Mouse (Mus musculus) hindlimb bud, embryonic 11.5 days (tissue): ENCODE results near the gene Crk.
A peak's percentile ranks its signal among the peaks of the same experiment; 100 is the strongest.
"Not testable (repeated sequence)": the region's sequence is repeated elsewhere in the genome, so short reads cannot be mapped to it uniquely, and the experiment has no call there.

Experiments
- DNase-seq: peaks from one replicate; pipeline ENCODE4 v3.0.0-alpha.2; 2012; ENCODE audit warnings: low read depth, low spot score; ENCODE audit errors: extremely low spot score

The Crk gene

GRCm38 (mm10) chr11:75684462-75684861, 5.4 kb downstream of the Crk start:
- no peak for DNase-seq

- DNase-seq = no peak
Observed at GRCm38 (mm10) chr11:75684956-75685355, 5.9 kb downstream of the Crk start.

GRCm38 (mm10) chr11:75687343-75687993, 8.4 kb downstream of the Crk start:
- no peak for DNase-seq

- no peak for DNase-seq
Observed at GRCm38 (mm10) chr11:75688132-75688531, 9.1 kb downstream of the Crk start.

- DNase-seq = no peak
Observed at GRCm38 (mm10) chr11:75689977-75690376, 10.9 kb downstream of the Crk start.

- no peak for DNase-seq
Observed at GRCm38 (mm10) chr11:75691047-75691446, 12.0 kb downstream of the Crk start.

GRCm38 (mm10) chr11:75693570-75693969, 14.5 kb downstream of the Crk start:
- no peak for DNase-seq

GRCm38 (mm10) chr11:75697464-75697863, 18.4 kb downstream of the Crk start:
- not testable (repeated sequence) for DNase-seq

GRCm38 (mm10) chr11:75700557-75700956, 21.5 kb downstream of the Crk start:
- no peak for DNase-seq

- no peak for DNase-seq
Observed at GRCm38 (mm10) chr11:75702761-75703160, 23.7 kb downstream of the Crk start.

GRCm38 (mm10) chr11:75703748-75704147, 24.7 kb downstream of the Crk start:
- no peak for DNase-seq

- DNase-seq = no peak
Observed at GRCm38 (mm10) chr11:75713949-75714348, 34.9 kb downstream of the Crk start.

GRCm38 (mm10) chr11:75715556-75715955, 36.5 kb downstream of the Crk start:
- no peak for DNase-seq

GRCm38 (mm10) chr11:75716661-75717325, 37.7 kb downstream of the Crk start:
- DNase-seq = no peak

GRCm38 (mm10) chr11:75722339-75722738, 43.3 kb downstream of the Crk start:
- no peak for DNase-seq

- no peak for DNase-seq
Observed at GRCm38 (mm10) chr11:75727168-75727567, 48.1 kb downstream of the Crk start.

- DNase-seq = not testable (repeated sequence)
Observed at GRCm38 (mm10) chr11:75727659-75728058, 48.6 kb downstream of the Crk start.

GRCm38 (mm10) chr11:75732434-75733226, 53.6 kb downstream of the Crk start, which contains the start of gene Ywhae:
TSS of gene Ywhae (plus strand) at chr11:75732869.
- DNase-seq = peak; percentile 62

- DNase-seq = no peak
Observed at GRCm38 (mm10) chr11:75733227-75733940, 54.3 kb downstream of the Crk start.

- DNase-seq = no peak
Observed at GRCm38 (mm10) chr11:75735462-75736252, 56.6 kb downstream of the Crk start.
